Mouse (Mus musculus) liver, adult 2 months (tissue): ENCODE results near the gene Anks1b. TPM values are rescaled to one million over a fixed set of nuclear protein-coding genes. Genes with fewer than 3 reads are reported as not detected.

Experiments used
- DNase-seq: peaks from one replicate; pipeline ENCODE4 v3.0.0-alpha.2; 2011; ENCODE audit warnings: low read depth, low spot score; ENCODE audit errors: extremely low read depth
- H3K27ac ChIP-seq: fragments of 200-500 bp; replicated peaks from 2 replicates; pipeline ENCODE4 v1.5.1; 2012; ENCODE audit warnings: low read depth, mild to moderate bottlenecking, control low read depth, inconsistent platforms, low read length; ENCODE audit not compliant: insufficient read depth
- H3K27me3 ChIP-seq: fragments of 200-500 bp; 2 replicates; pipeline ENCODE4 v1.6.1; 2012; ENCODE audit warnings: mild to moderate bottlenecking, moderate library complexity, low read length, inconsistent platforms; ENCODE audit not compliant: control insufficient read depth, insufficient read depth
- H3K36me3 ChIP-seq: fragments of 200-500 bp; 2 replicates; pipeline ENCODE4 v1.6.1; 2012; ENCODE audit warnings: low read length, inconsistent platforms; ENCODE audit not compliant: control insufficient read depth, insufficient read depth
- H3K4me1 ChIP-seq: fragments of 200-500 bp; 2 replicates; pipeline ENCODE4 v1.6.1; 2011; ENCODE audit warnings: low read length; ENCODE audit not compliant: control insufficient read depth, insufficient read depth
- H3K4me3 ChIP-seq: fragments of 200-500 bp; 2 replicates; pipeline ENCODE4 v1.5.1; 2011; ENCODE audit warnings: low read depth, mild to moderate bottlenecking, control low read depth, low read length, moderate library complexity; ENCODE audit not compliant: insufficient read depth
- H3K79me2 ChIP-seq: fragments of 200-500 bp; 2 replicates; pipeline ENCODE4 v1.6.1; 2012; ENCODE audit warnings: inconsistent platforms, mild to moderate bottlenecking, low read length, moderate library complexity; ENCODE audit not compliant: control insufficient read depth, insufficient read depth
- H3K9ac ChIP-seq: fragments of 200-500 bp; 2 replicates; pipeline ENCODE4 v1.6.1; 2012; ENCODE audit warnings: low read depth, mild to moderate bottlenecking, control low read depth, inconsistent platforms, low read length
- CTCF ChIP-seq: fragments of 200-500 bp; IDR thresholded peaks from 2 replicates; pipeline ENCODE4 v1.5.1; 2011; ENCODE audit warnings: low read depth, low read length, control low read depth
- POLR2A ChIP-seq: fragments of 200-500 bp; IDR thresholded peaks from 2 replicates; pipeline ENCODE4 v1.6.1; 2011; ENCODE audit warnings: low read length, control low read depth; ENCODE audit not compliant: insufficient read depth; ENCODE audit errors: extremely low read depth
- WGBS: fragments of 180-500 bp; shearing (Covaris S2); methylation state at CpG from one replicate; pipeline ENCODE4 v1.1.7; 2018; 5-methylcytosine and 5-hydroxymethylcytosine counted together
- polyA plus RNA-seq: library from polyadenylated mRNA; depleted of rRNA; stranded (reverse); fragments of >200 nt; gene quantifications from 2 replicates; pipeline ENCODE4 v1.2.3, GENCODE M21; 2012
- total RNA-seq: library from RNA; depleted of rRNA; stranded (reverse); fragments of >200 nt; gene quantifications from 2 replicates; pipeline ENCODE4 v1.2.3, GENCODE M21; 2014

Gene Anks1b
- total and polyA plus RNA-seq, 2 experiments = under 0.01 TPM; not detected in 1

DNA sequence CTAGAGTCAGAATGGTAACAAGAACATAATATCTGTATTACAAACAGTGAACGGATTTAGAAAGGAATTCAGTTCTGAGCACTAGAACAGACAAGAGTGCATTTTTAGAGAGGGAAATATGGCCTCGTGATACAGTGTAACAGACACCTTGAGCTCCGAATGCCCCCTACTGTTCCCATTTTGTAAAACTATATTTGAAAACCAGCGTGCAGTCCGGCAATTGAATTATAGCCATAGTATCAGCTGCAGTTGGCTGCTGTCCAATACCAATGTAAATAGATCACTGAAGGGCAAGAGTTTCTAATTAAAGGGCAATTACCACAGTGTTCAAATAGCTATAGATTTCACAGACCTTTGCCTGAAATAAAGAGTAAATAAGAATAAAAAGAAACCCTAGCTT is 170.0 kb downstream of the Anks1b start:
- H3K27ac ChIP-seq = no peak overlapping the region
- 38% methylated on average over 5 of the region's 5 CpGs for WGBS
- no peaks in the 10 kb centered on the region for H3K79me2 ChIP-seq
- H3K27me3 ChIP-seq = no peaks in the 10 kb centered on the region
- TF ChIP-seq CTCF = no peak
- TF ChIP-seq POLR2A = no peak
- H3K4me3 ChIP-seq = no peak overlapping the region
- H3K36me3 ChIP-seq = no peaks in the 10 kb centered on the region
- H3K9ac ChIP-seq = no peak overlapping the region
- no peak for DNase-seq
- H3K4me1 ChIP-seq = no peaks in the 10 kb centered on the region

DNA sequence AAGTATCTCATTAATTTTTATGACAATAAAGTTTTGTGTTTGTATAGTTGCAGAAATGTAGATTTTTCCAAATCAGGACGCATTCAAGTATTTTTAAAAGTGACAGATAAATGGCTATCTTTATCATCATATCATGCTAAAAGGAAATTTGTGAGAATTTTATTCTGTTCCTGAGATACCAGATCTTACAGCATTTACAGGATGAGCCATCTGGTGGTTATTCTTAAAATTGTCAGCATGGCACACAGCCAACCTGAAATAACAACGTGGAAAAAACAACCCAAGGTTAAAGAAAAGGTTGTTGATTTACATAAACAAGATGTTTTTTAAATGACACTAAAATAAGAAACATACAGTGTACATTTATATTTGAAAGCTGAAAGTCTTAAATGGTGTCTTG is 170.5 kb downstream of the Anks1b start:
- Histone ChIP-seq H3K27me3 (no peaks in the 10 kb centered on the region), H3K9ac (no peak overlapping the region), H3K4me3 (no peak overlapping the region), H3K4me1 (no peaks in the 10 kb centered on the region), H3K27ac (no peak overlapping the region), H3K36me3 (no peaks in the 10 kb centered on the region), H3K79me2 (no peaks in the 10 kb centered on the region)
- no peak for TF ChIP-seq CTCF
- no peak for TF ChIP-seq POLR2A
- peak; percentile 0 for DNase-seq
- WGBS = 40% methylated on average over 2 of the region's 2 CpGs

DNA sequence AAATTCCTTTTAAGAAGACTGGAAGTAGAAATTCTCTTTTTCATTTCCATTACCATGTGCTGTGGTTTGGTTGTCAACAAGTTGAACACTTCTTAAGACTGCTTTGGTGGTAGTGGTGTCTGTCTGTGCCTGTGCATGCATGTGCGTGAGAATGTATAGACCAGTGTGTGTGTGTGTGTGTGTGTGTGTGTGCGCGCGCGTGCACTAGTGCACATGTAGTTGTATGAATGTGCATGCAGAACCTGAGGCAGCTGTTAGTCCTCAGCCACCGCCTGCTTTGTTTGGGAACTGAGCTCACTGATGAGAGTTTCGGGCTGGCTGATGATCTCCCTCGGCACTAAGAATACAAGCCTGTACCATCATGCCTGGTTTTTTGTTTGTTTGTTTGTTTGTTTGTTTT is 170.9 kb downstream of the Anks1b start:
- no peak for TF ChIP-seq CTCF
- Histone ChIP-seq H3K27me3 (no peaks in the 10 kb centered on the region), H3K4me1 (no peaks in the 10 kb centered on the region), H3K36me3 (no peaks in the 10 kb centered on the region), H3K79me2 (no peaks in the 10 kb centered on the region), H3K27ac (no peak overlapping the region), H3K9ac (no peak overlapping the region), H3K4me3 (no peak overlapping the region)
- 91% methylated on average over 8 of the region's 8 CpGs for WGBS
- no peak for DNase-seq

DNA sequence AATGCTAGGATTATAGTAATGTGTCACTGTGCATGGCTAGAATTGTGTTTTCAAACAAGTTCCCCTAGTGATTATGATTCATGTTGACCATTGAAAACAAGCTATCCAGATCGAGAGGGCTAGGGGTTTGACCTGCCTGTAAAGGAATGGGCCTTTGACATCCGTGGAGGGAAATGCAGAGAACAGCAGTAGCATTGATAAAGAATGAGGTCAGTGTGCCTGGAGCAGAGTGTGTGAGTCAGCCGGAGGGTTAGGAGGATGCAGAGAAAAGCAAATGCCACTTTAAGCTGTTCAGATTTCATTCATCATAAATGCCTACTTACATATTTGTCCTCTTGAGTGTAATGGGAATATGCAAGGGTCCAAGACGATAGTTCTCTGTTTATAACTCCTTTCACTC is 195.3 kb downstream of the Anks1b start:
- Histone ChIP-seq H3K36me3 (no peaks in the 10 kb centered on the region), H3K4me1 (no peaks in the 10 kb centered on the region), H3K27me3 (no peaks in the 10 kb centered on the region), H3K4me3 (no peak overlapping the region), H3K27ac (no peak overlapping the region), H3K79me2 (no peaks in the 10 kb centered on the region), H3K9ac (no peak overlapping the region)
- TF ChIP-seq POLR2A (no peak), CTCF (no peak)
- WGBS = 69% methylated on average over 4 of the region's 4 CpGs
- DNase-seq = no peak

DNA sequence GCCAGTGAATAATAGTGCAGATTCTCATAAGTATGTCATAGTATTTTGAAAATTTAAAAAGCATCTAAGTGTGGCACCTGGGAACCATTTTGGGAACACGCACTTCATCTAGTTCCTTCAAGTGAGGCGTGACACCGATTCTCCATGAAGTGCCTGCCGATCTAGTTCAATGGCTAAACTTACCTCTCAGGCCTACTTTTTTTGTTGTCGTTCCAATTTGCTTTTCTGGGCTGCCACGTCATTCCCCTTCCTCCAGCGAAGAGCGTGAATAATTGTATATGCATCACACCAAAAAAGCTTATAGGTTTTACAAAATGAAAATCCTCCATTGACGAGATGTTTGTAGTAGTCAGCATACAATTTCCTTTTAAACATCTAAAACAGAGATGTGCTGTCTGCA is 204.6 kb downstream of the Anks1b start:
- H3K36me3 ChIP-seq = no peaks in the 10 kb centered on the region
- no peak overlapping the region for H3K27ac ChIP-seq
- no peaks in the 10 kb centered on the region for H3K4me1 ChIP-seq
- 84% methylated on average over 9 of the region's 9 CpGs for WGBS
- H3K79me2 ChIP-seq = no peaks in the 10 kb centered on the region
- no peak overlapping the region for H3K4me3 ChIP-seq
- DNase-seq = no peak
- TF ChIP-seq POLR2A = no peak
- no peak for TF ChIP-seq CTCF
- H3K9ac ChIP-seq = no peak overlapping the region
- peaks cover 3% of the 10 kb centered on the region; the same call in 1 of the 2 replicates for H3K27me3 ChIP-seq

DNA sequence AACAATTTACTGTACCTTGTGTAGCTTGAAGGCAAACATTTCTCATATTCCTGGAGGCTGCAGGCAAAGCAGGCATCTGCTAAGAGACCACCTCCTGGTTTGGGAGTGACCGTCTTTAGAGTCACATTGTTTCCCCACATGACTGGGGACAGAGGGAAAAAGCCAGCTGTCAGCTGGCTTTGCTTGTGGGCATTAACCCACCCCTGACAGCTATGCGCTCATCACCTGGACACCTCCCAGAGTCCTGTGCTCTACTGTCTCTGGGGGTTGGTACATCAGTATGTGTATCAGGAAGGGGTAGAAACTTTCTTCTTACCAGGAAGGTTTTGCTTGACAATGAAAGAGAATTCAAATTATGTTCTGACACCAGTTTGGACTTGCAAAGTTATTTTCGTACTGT is 207.8 kb downstream of the Anks1b start:
- Histone ChIP-seq H3K9ac (no peak overlapping the region), H3K79me2 (no peaks in the 10 kb centered on the region), H3K4me1 (no peaks in the 10 kb centered on the region), H3K27me3 (peaks cover 3% of the 10 kb centered on the region; the same call in 1 of the 2 replicates), H3K36me3 (no peaks in the 10 kb centered on the region), H3K27ac (no peak overlapping the region), H3K4me3 (no peak overlapping the region)
- TF ChIP-seq POLR2A (no peak), CTCF (no peak)
- DNase-seq = no peak
- 59% methylated on average over 3 of the region's 3 CpGs for WGBS
